Mouse (Mus musculus): ENCODE measurements at regions not wholly inside any gene's neighbourhood (a gene's known extent, or its start where the extent isn't known, plus 50 kb on each side); places are given as distances from the start of the nearest gene placed in this dataset.

- no peaks in the 10 kb centered on the region for H3K36me3 ChIP-seq (ENCODE audit: control insufficient read depth, insufficient read depth, low read length)
- no peak for ATAC-seq (ENCODE audit: insufficient number of reproducible peaks, insufficient read depth, low FRiP score, low read depth)
- no peaks in the 10 kb centered on the region for H3K9me3 ChIP-seq (ENCODE audit: control insufficient read depth, low read depth, low read length)
- H3K4me3 ChIP-seq (ENCODE audit: low read depth, low read length), result no peak overlapping the region
- H3K27ac ChIP-seq (ENCODE audit: low read length), result no peak overlapping the region
- no peaks in the 10 kb centered on the region for H3K4me1 ChIP-seq (ENCODE audit: control insufficient read depth, insufficient read depth, low read length)
- H3K27me3 ChIP-seq (ENCODE audit: control insufficient read depth, insufficient read depth, low read length), result no peaks in the 10 kb centered on the region
- H3K4me2 ChIP-seq (replicated peaks; ENCODE audit: low read depth, low read length), result no peak overlapping the region
- no peak overlapping the region for H3K9ac ChIP-seq (replicated peaks; ENCODE audit: low read depth, low read length)
- 57% methylated on average over 1 of the region's 1 CpGs for WGBS
Observed at GRCm38 (mm10) chr7:50993707-50994106, 394.7 kb downstream of the 4933405O20Rik start.

- 61% methylated on average over 3 of the region's 3 CpGs for whole genome bisulfite sequencing
Observed at GRCm38 (mm10) chr7:51041899-51042667, 443.1 kb downstream of the 4933405O20Rik start.

GRCm38 (mm10) chr7:51051496-51051895 lies 452.5 kb downstream of the 4933405O20Rik start:
- Histone ChIP-seq H3K27me3 (ENCODE audit: control insufficient read depth, insufficient read depth, low read length) (no peaks in the 10 kb centered on the region), H3K4me3 (ENCODE audit: low read depth, low read length) (no peak overlapping the region), H3K27ac (ENCODE audit: low read length) (no peak overlapping the region), H3K36me3 (ENCODE audit: control insufficient read depth, insufficient read depth, low read length) (no peaks in the 10 kb centered on the region), H3K9ac (replicated peaks; ENCODE audit: low read depth, low read length) (no peak overlapping the region), H3K4me2 (replicated peaks; ENCODE audit: low read depth, low read length) (no peak overlapping the region), H3K9me3 (ENCODE audit: control insufficient read depth, low read depth, low read length) (no peaks in the 10 kb centered on the region), H3K4me1 (ENCODE audit: control insufficient read depth, insufficient read depth, low read length) (no peaks in the 10 kb centered on the region)
- WGBS, result 69% methylated on average over 3 of the region's 3 CpGs
- no peak for ATAC-seq (ENCODE audit: insufficient number of reproducible peaks, insufficient read depth, low FRiP score, low read depth)

More at GRCm38 (mm10) chr7:51041899-51042667, 443.1 kb downstream of the 4933405O20Rik start:
- Histone ChIP-seq H3K4me3 (ENCODE audit: low read depth, low read length) (no peak overlapping the region), H3K36me3 (ENCODE audit: control insufficient read depth, insufficient read depth, low read length) (no peaks in the 10 kb centered on the region), H3K4me2 (replicated peaks; ENCODE audit: low read depth, low read length) (no peak overlapping the region), H3K9ac (replicated peaks; ENCODE audit: low read depth, low read length) (no peak overlapping the region), H3K9me3 (ENCODE audit: control insufficient read depth, low read depth, low read length) (no peaks in the 10 kb centered on the region), H3K27me3 (ENCODE audit: control insufficient read depth, insufficient read depth, low read length) (no peaks in the 10 kb centered on the region), H3K27ac (ENCODE audit: low read length) (no peak overlapping the region), H3K4me1 (ENCODE audit: control insufficient read depth, insufficient read depth, low read length) (no peaks in the 10 kb centered on the region)
- ATAC-seq (ENCODE audit: insufficient number of reproducible peaks, insufficient read depth, low FRiP score, low read depth), result no peak

- ATAC-seq (ENCODE audit: insufficient number of reproducible peaks, insufficient read depth, low FRiP score, low read depth), result no peak
- 13% methylated on average over 1 of the region's 1 CpGs for WGBS
- Histone ChIP-seq H3K4me1 (ENCODE audit: control insufficient read depth, insufficient read depth, low read length) (no peaks in the 10 kb centered on the region), H3K4me3 (ENCODE audit: low read depth, low read length) (no peak overlapping the region), H3K4me2 (replicated peaks; ENCODE audit: low read depth, low read length) (no peak overlapping the region), H3K36me3 (ENCODE audit: control insufficient read depth, insufficient read depth, low read length) (no peaks in the 10 kb centered on the region), H3K9me3 (ENCODE audit: control insufficient read depth, low read depth, low read length) (no peaks in the 10 kb centered on the region), H3K27ac (ENCODE audit: low read length) (no peak overlapping the region), H3K9ac (replicated peaks; ENCODE audit: low read depth, low read length) (no peak overlapping the region), H3K27me3 (ENCODE audit: control insufficient read depth, insufficient read depth, low read length) (no peaks in the 10 kb centered on the region)
Observed at GRCm38 (mm10) chr7:51068376-51068775, 442.5 kb upstream of the Ano5 start.

GRCm38 (mm10) chr7:51093774-51094173 lies 417.1 kb upstream of the Ano5 start:
- Histone ChIP-seq H3K27ac (ENCODE audit: low read length) (no peak overlapping the region), H3K27me3 (ENCODE audit: control insufficient read depth, insufficient read depth, low read length) (no peaks in the 10 kb centered on the region), H3K4me3 (ENCODE audit: low read depth, low read length) (no peak overlapping the region), H3K9ac (replicated peaks; ENCODE audit: low read depth, low read length) (no peak overlapping the region), H3K4me2 (replicated peaks; ENCODE audit: low read depth, low read length) (no peak overlapping the region), H3K36me3 (ENCODE audit: control insufficient read depth, insufficient read depth, low read length) (no peaks in the 10 kb centered on the region), H3K4me1 (ENCODE audit: control insufficient read depth, insufficient read depth, low read length) (no peaks in the 10 kb centered on the region), H3K9me3 (ENCODE audit: control insufficient read depth, low read depth, low read length) (no peaks in the 10 kb centered on the region)
- no peak for ATAC-seq (ENCODE audit: insufficient number of reproducible peaks, insufficient read depth, low FRiP score, low read depth)
- WGBS, result 78% methylated on average over 3 of the region's 3 CpGs

- Histone ChIP-seq H3K36me3 (ENCODE audit: control insufficient read depth, insufficient read depth, low read length) (no peaks in the 10 kb centered on the region), H3K4me2 (replicated peaks; ENCODE audit: low read depth, low read length) (no peak overlapping the region), H3K27me3 (ENCODE audit: control insufficient read depth, insufficient read depth, low read length) (no peaks in the 10 kb centered on the region), H3K9me3 (ENCODE audit: control insufficient read depth, low read depth, low read length) (no peaks in the 10 kb centered on the region), H3K4me3 (ENCODE audit: low read depth, low read length) (no peak overlapping the region), H3K9ac (replicated peaks; ENCODE audit: low read depth, low read length) (no peak overlapping the region), H3K4me1 (ENCODE audit: control insufficient read depth, insufficient read depth, low read length) (no peaks in the 10 kb centered on the region), H3K27ac (ENCODE audit: low read length) (no peak overlapping the region)
- WGBS, result 87% methylated on average over 2 of the region's 2 CpGs
- ATAC-seq (ENCODE audit: insufficient number of reproducible peaks, insufficient read depth, low FRiP score, low read depth), result no peak
Observed at GRCm38 (mm10) chr7:51101166-51101565, 409.7 kb upstream of the Ano5 start.

GRCm38 (mm10) chr7:51140796-51141195 lies 370.0 kb upstream of the Ano5 start:
- Histone ChIP-seq H3K4me2 (replicated peaks; ENCODE audit: low read depth, low read length) (no peak overlapping the region), H3K27ac (ENCODE audit: low read length) (no peak overlapping the region), H3K9ac (replicated peaks; ENCODE audit: low read depth, low read length) (no peak overlapping the region), H3K4me3 (ENCODE audit: low read depth, low read length) (no peak overlapping the region), H3K36me3 (ENCODE audit: control insufficient read depth, insufficient read depth, low read length) (no peaks in the 10 kb centered on the region), H3K9me3 (ENCODE audit: control insufficient read depth, low read depth, low read length) (no peaks in the 10 kb centered on the region), H3K4me1 (ENCODE audit: control insufficient read depth, insufficient read depth, low read length) (no peaks in the 10 kb centered on the region), H3K27me3 (ENCODE audit: control insufficient read depth, insufficient read depth, low read length) (no peaks in the 10 kb centered on the region)
- WGBS, result 84% methylated on average over 4 of the region's 4 CpGs
- no peak for ATAC-seq (ENCODE audit: insufficient number of reproducible peaks, insufficient read depth, low FRiP score, low read depth)

- no peaks in the 10 kb centered on the region for H3K27me3 ChIP-seq (ENCODE audit: control insufficient read depth, insufficient read depth, low read length)
- H3K4me3 ChIP-seq (ENCODE audit: low read depth, low read length), result no peak overlapping the region
- 85% methylated on average over 8 of the region's 8 CpGs for WGBS
Observed at GRCm38 (mm10) chr7:51175211-51175610, 335.6 kb upstream of the Ano5 start.

More at GRCm38 (mm10) chr7:51175211-51175610, 335.6 kb upstream of the Ano5 start:
- H3K9me3 ChIP-seq (ENCODE audit: control insufficient read depth, low read depth, low read length), result no peaks in the 10 kb centered on the region
- H3K4me2 ChIP-seq (replicated peaks; ENCODE audit: low read depth, low read length), result no peak overlapping the region
- H3K27ac ChIP-seq (ENCODE audit: low read length), result no peak overlapping the region
- no peaks in the 10 kb centered on the region for H3K4me1 ChIP-seq (ENCODE audit: control insufficient read depth, insufficient read depth, low read length)
- no peaks in the 10 kb centered on the region for H3K36me3 ChIP-seq (ENCODE audit: control insufficient read depth, insufficient read depth, low read length)
- no peak for ATAC-seq (ENCODE audit: insufficient number of reproducible peaks, insufficient read depth, low FRiP score, low read depth)
- no peak overlapping the region for H3K9ac ChIP-seq (replicated peaks; ENCODE audit: low read depth, low read length)

Measured in stomach, embryonic 14.5 days (tissue).